ENCODE assay signal across 18 mouse cellular contexts in genomic region chr8:72121486-72121885, GRCm38 (mm10). TPM values are rescaled to one million over a fixed set of nuclear protein-coding genes. Genes with fewer than 3 reads are reported as not detected.
"Had no signal": no experiment of that assay in that cellular context is flagged by ENCODE, and none has a peak within 500 bp of the region (broad histone marks: within the 10 kb centered on the region; RNA-seq: fewer than 3 reads in every experiment).

No protein-coding gene starts in this region.

RNA-seq across cellular contexts. Expression of gene Olfr374, which starts 14.6 kb away (rescaled TPM):
- polyA plus RNA-seq: heart, adult 2 months; heart, embryonic 11.5 days; heart, embryonic 15.5 days; heart, postnatal 0 days; hindbrain, embryonic 11.5 days; hindbrain, embryonic 15.5 days; hindbrain, postnatal 0 days; kidney, embryonic 14.5 days; kidney, embryonic 16.5 days; limb, embryonic 11.5 days; limb, embryonic 13.5 days; liver, adult 2 months; liver, embryonic 12.5 days; liver, embryonic 14.5 days had no signal

RNA-seq across cellular contexts. Expression of gene Olfr373, which starts 38.5 kb away (rescaled TPM):
- polyA plus RNA-seq: frontal cortex, adult 2 months; heart, adult 2 months; heart, embryonic 11.5 days; heart, embryonic 13.5 days; heart, embryonic 15.5 days; heart, postnatal 0 days; hindbrain, embryonic 11.5 days; hindbrain, embryonic 13.5 days; hindbrain, embryonic 15.5 days; kidney, embryonic 14.5 days; kidney, embryonic 16.5 days; limb, embryonic 11.5 days; limb, embryonic 13.5 days; limb, embryonic 15.5 days; liver, adult 2 months; liver, embryonic 12.5 days; liver, embryonic 14.5 days had no signal
